Mouse (Mus musculus) lung, embryonic 15.5 days (tissue): ENCODE data around the gene Sh3rf1. TPM values are rescaled to one million over a fixed set of nuclear protein-coding genes. Genes with fewer than 3 reads are reported as not detected.

Experiments
- ATAC-seq: fragments of 200-750 bp; cut with Nextera tagmentation; 2 replicates; pipeline ENCODE4 v1.8.0; 2017; ENCODE audit warnings: moderate number of reproducible peaks, borderline replicate concordance; ENCODE audit not compliant: low FRiP score, low TSS enrichment; ENCODE audit errors: extremely low read depth
- H3K27ac ChIP-seq: fragments of 300-500 bp; sonication (generic); 2 replicates; pipeline ENCODE4 v1.5.1; 2015; ENCODE audit warnings: moderate library complexity, mild to moderate bottlenecking, inconsistent platforms
- H3K27me3 ChIP-seq: fragments of 300-500 bp; sonication (generic); 2 replicates; pipeline ENCODE4 v1.6.1; 2015; ENCODE audit warnings: inconsistent platforms
- H3K36me3 ChIP-seq: fragments of 300-500 bp; sonication (generic); 2 replicates; pipeline ENCODE4 v1.6.1; 2015; ENCODE audit warnings: inconsistent platforms
- H3K4me1 ChIP-seq: fragments of 300-500 bp; sonication (generic); 2 replicates; pipeline ENCODE4 v1.6.1; 2015; ENCODE audit warnings: inconsistent platforms
- H3K4me2 ChIP-seq: fragments of 300-500 bp; sonication (generic); 2 replicates; pipeline ENCODE4 v1.6.1; 2015; ENCODE audit warnings: inconsistent platforms, mild to moderate bottlenecking, moderate library complexity
- H3K4me3 ChIP-seq: fragments of 300-500 bp; sonication (generic); 2 replicates; pipeline ENCODE4 v1.5.1; 2015; ENCODE audit warnings: mild to moderate bottlenecking, inconsistent platforms
- H3K9ac ChIP-seq: fragments of 300-500 bp; sonication (generic); 2 replicates; pipeline ENCODE4 v1.6.1; 2015; ENCODE audit warnings: inconsistent platforms
- H3K9me3 ChIP-seq: fragments of 300-500 bp; sonication (generic); 2 replicates; pipeline ENCODE4 v1.6.1; 2016; ENCODE audit warnings: inconsistent platforms
- WGBS: fragments of 180-500 bp; shearing (Covaris S2); methylation state at CpG from one replicate; pipeline ENCODE4 v1.1.7; 2015; 5-methylcytosine and 5-hydroxymethylcytosine counted together
- polyA plus RNA-seq: library from polyadenylated mRNA; unstranded; fragments of >200 nt; fragmentation: Nextera tagmentation; extraction: Ambion mirVana; gene quantifications from 2 replicates; pipeline ENCODE4 v1.2.1, GENCODE M21; 2015

Sh3rf1 gene
- polyA plus RNA-seq, 1 experiment from 2014 or later: 16.8 TPM

GRCm38 (mm10) chr8:61321780-61322179 is 98.1 kb downstream of the Sh3rf1 start:
- Histone ChIP-seq H3K36me3 (no peaks in the 10 kb centered on the region), H3K9me3 (no peaks in the 10 kb centered on the region), H3K4me2 (no peak overlapping the region), H3K4me3 (no peak overlapping the region), H3K27me3 (no peaks in the 10 kb centered on the region), H3K4me1 (peaks cover 5% of the 10 kb centered on the region; the same call in 1 of the 2 replicates), H3K9ac (no peak overlapping the region), H3K27ac (no peak overlapping the region)
- WGBS: 69% methylated on average over 5 of the region's 5 CpGs
- no peak for ATAC-seq

DNA sequence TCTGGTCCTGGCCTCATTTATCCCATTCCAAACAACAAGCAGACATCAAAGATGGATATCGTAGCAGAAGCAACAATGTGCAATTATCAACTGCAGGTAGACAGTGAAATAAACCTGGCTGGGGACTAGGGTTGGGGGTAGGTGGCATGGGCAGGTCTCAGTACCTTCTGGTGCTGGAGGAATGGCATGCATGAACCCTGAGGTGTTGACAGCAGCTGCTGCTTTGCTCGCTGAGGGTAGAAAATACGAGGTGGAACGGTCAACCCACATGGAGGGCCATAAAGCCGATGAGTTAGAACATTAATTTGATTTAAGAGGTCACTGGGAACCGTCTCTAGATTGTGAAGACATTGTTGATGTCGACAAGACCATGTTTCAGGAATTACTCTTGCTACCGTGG is 98.8 kb downstream of the Sh3rf1 start:
- Histone ChIP-seq H3K27ac (no peak overlapping the region), H3K4me3 (no peak overlapping the region), H3K4me2 (no peak overlapping the region), H3K36me3 (no peaks in the 10 kb centered on the region), H3K4me1 (peaks cover 5% of the 10 kb centered on the region; the same call in 1 of the 2 replicates), H3K9ac (no peak overlapping the region), H3K9me3 (no peaks in the 10 kb centered on the region), H3K27me3 (no peaks in the 10 kb centered on the region)
- ATAC-seq: no peak
- WGBS: 72% methylated on average over 8 of the region's 8 CpGs

DNA sequence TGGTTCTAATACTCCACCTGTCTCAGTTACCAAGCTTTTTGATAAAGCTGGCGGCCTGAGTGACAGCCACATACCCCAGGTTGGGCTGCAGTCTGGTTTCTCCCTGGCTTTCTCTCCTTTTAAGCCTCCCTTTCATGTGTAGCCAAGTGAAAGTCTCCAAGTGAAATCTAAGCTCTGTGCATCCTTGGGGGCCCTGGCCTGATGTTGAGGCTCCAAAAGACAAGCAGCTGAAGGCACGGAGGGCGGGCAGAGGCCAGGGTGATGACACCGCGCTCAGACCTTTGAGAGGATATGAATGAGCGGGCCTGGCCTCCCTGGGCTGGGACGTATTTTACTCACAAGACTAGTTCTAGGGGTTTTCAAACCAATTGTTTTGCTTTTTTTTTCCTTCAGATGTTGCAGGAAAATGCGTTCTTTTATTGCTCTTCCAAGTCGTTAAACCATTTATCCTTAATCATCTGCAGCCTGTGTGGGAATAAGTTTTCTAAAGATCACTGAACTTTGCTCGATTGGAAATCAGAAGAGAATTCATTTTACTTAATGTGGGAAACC is 100.8 kb downstream of the Sh3rf1 start:
- Histone ChIP-seq H3K36me3 (no peaks in the 10 kb centered on the region; the same call in 1 of the 2 replicates), H3K4me1 (peaks cover 5% of the 10 kb centered on the region; the same call in 1 of the 2 replicates), H3K27ac (no peak overlapping the region), H3K9me3 (no peaks in the 10 kb centered on the region), H3K9ac (no peak overlapping the region), H3K4me3 (no peak overlapping the region), H3K27me3 (no peaks in the 10 kb centered on the region), H3K4me2 (no peak overlapping the region)
- ATAC-seq: no peak
- 77% methylated on average over 10 of the region's 10 CpGs for WGBS

GRCm38 (mm10) chr8:61325014-61325715 is 101.5 kb downstream of the Sh3rf1 start:
- peaks cover 5% of the 10 kb centered on the region; the same call in 1 of the 2 replicates for H3K4me1 ChIP-seq
- H3K27me3 ChIP-seq: no peaks in the 10 kb centered on the region
- H3K9me3 ChIP-seq: no peaks in the 10 kb centered on the region
- peaks cover 3% of the 10 kb centered on the region; the same call in 1 of the 2 replicates for H3K36me3 ChIP-seq
- no peak for ATAC-seq
- no peak overlapping the region for H3K4me3 ChIP-seq
- no peak overlapping the region for H3K9ac ChIP-seq
- H3K4me2 ChIP-seq: no peak overlapping the region
- no peak overlapping the region for H3K27ac ChIP-seq
- 88% methylated on average over 16 of the region's 16 CpGs for WGBS

DNA sequence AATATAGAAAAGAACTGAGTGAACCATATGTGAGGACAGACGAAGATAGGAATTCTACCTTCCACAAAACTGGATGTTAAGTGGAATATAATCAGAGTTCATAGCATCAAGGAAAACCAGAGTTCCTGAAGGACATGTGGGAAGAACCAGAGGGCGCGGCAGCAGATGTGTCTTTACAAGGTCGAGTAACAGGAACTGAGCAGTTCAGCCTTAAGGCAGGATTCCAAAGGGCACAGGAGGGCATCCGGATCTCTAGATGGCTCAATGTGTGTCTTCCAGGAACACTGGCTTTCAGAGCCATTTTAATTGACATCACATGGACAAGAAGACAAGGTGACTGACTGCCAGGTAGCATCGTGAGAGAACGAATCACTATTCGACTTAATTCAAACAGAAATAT is 102.6 kb downstream of the Sh3rf1 start:
- 0 out of 2 replicates have a peak, but pooled peaks cover 1% of the 10 kb centered on the region for H3K4me1 ChIP-seq
- 84% methylated on average over 8 of the region's 8 CpGs for WGBS

GRCm38 (mm10) chr8:61327333-61327732 is 103.7 kb downstream of the Sh3rf1 start:
- ATAC-seq: no peak
- peaks cover 9% of the 10 kb centered on the region for H3K36me3 ChIP-seq
- H3K4me1 ChIP-seq: no peaks in the 10 kb centered on the region
- 66% methylated on average over 5 of the region's 5 CpGs for WGBS
- H3K4me2 ChIP-seq: no peak overlapping the region
- no peaks in the 10 kb centered on the region for H3K9me3 ChIP-seq
- no peak overlapping the region for H3K9ac ChIP-seq
- H3K27me3 ChIP-seq: no peaks in the 10 kb centered on the region
- no peak overlapping the region for H3K4me3 ChIP-seq
- no peak overlapping the region for H3K27ac ChIP-seq

More for the DNA sequence above, 102.6 kb downstream of the Sh3rf1 start:
- Histone ChIP-seq H3K9ac (no peak overlapping the region), H3K4me2 (no peak overlapping the region), H3K9me3 (no peaks in the 10 kb centered on the region), H3K27me3 (no peaks in the 10 kb centered on the region), H3K36me3 (peaks cover 9% of the 10 kb centered on the region), H3K27ac (no peak overlapping the region), H3K4me3 (no peak overlapping the region)
- no peak for ATAC-seq

DNA sequence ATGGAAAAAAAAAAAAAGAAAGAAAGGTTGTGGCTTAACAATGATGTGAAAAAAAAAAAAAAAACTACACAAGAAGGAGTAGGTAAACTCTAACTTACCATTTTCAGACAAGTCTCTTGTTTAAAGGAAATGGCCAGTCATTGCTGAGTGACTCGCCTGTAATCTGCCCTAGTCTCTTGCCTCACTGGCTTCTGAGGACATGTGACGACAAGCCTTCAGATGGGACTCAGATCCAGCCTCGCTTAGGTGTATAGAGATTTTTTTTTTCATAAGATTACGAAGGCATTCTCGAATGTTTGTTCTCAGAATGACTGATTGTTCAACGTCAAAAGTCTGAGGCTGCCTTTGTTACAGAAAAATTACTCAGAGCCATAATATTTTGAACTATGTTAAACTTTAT is 116.0 kb downstream of the Sh3rf1 start:
- Histone ChIP-seq H3K4me1 (0 out of 2 replicates have a peak, but pooled peaks cover 14% of the 10 kb centered on the region), H3K9me3 (no peaks in the 10 kb centered on the region), H3K27ac (no peak overlapping the region), H3K4me2 (no peak overlapping the region), H3K27me3 (no peaks in the 10 kb centered on the region), H3K9ac (no peak overlapping the region), H3K36me3 (peaks cover 11% of the 10 kb centered on the region), H3K4me3 (no peak overlapping the region)
- no peak for ATAC-seq
- 73% methylated on average over 6 of the region's 6 CpGs for WGBS

- no peak for ATAC-seq
- 0 out of 2 replicates have a peak, but pooled peaks cover 14% of the 10 kb centered on the region for H3K4me1 ChIP-seq
- H3K27me3 ChIP-seq: no peaks in the 10 kb centered on the region
- H3K36me3 ChIP-seq: peaks cover 11% of the 10 kb centered on the region
- 54% methylated on average over 17 of the region's 17 CpGs for WGBS
- H3K27ac ChIP-seq: no peak overlapping the region
- H3K4me2 ChIP-seq: no peak overlapping the region
- H3K9ac ChIP-seq: no peak overlapping the region
- H3K9me3 ChIP-seq: no peaks in the 10 kb centered on the region
- H3K4me3 ChIP-seq: no peak overlapping the region
These were observed 116.8 kb downstream of the Sh3rf1 start for GRCm38 (mm10) chr8:61340283-61340984.

DNA sequence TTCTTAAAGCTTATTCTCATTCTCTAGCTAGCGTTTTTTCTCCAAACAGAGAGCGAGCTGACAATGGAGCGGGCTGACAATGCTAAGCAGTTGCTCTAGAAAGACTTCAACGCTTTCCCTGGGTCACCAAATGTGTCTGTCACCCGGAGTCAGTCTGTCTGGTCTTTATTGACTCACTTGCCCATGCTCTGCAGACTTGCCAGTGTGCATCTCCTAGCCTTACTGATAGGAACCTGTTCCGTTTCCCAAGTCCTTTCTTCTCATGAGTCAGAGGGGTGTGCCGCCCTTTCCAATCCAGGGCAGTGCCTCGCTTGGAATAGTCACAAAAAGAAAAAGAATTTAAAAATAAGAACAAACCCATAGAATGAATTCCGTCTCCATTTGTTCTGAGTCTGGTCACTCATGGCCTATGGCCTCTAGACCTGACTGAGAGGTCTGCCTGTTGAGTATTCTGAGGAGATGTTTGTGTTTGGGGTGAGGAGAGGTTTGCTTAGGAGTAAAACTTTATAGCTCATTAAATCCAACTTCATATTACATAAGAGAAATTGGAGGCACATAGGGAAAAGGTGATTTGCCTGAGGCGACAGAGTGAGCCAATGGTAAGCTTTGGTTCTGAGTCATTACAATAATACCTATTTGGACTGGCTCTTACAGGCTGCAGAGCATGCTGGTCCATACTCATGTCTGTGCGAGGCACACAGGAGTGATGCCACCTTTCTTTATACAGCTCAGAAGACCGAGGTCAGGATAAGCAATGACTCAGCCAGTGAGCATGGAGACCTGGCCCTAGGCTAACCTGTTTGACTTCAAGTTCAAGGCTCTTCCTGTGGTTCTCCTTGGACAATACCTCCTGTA is 118.1 kb downstream of the Sh3rf1 start:
- no peaks in the 10 kb centered on the region for H3K9me3 ChIP-seq
- H3K27me3 ChIP-seq: no peaks in the 10 kb centered on the region
- no peak overlapping the region for H3K4me3 ChIP-seq
- no peaks in the 10 kb centered on the region for H3K36me3 ChIP-seq
- ATAC-seq: no peak
- H3K4me1 ChIP-seq: 0 out of 2 replicates have a peak, but pooled peaks cover 14% of the 10 kb centered on the region
- H3K4me2 ChIP-seq: no peak overlapping the region
- no peak overlapping the region for H3K9ac ChIP-seq
- 66% methylated on average over 12 of the region's 12 CpGs for WGBS
- H3K27ac ChIP-seq: no peak overlapping the region; the same call in 1 of the 2 replicates

GRCm38 (mm10) chr8:61342473-61343026 is 118.9 kb downstream of the Sh3rf1 start:
- H3K27me3 ChIP-seq: no peaks in the 10 kb centered on the region
- no peak overlapping the region for H3K4me3 ChIP-seq
- H3K4me2 ChIP-seq: no peak overlapping the region
- no peak overlapping the region; the same call in 1 of the 2 replicates for H3K27ac ChIP-seq
- no peak for ATAC-seq
- H3K36me3 ChIP-seq: no peaks in the 10 kb centered on the region
- WGBS: 47% methylated on average over 7 of the region's 7 CpGs
- H3K9ac ChIP-seq: no peak overlapping the region
- 0 out of 2 replicates have a peak, but pooled peaks cover 14% of the 10 kb centered on the region for H3K4me1 ChIP-seq
- no peaks in the 10 kb centered on the region for H3K9me3 ChIP-seq

DNA sequence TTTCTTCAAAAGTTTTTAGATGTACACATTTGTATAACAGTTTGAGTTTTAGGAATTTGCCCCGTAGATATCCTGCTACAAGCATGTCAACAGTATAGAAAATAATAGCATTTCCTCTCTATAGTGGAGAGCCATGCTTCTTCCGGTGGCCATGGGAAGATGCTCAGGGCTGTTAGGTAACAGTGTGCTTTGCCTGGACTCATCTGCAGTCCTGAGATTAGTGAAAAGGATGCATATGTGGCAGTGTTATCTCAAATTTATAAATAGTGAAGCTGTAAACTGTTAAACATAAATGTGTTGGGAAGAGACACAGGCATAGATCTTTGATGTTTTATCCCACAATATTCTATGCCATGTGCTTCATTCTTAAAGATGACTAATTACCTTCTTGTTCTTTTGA is 120.8 kb downstream of the Sh3rf1 start:
- no peak for ATAC-seq
- Histone ChIP-seq H3K9ac (no peak overlapping the region), H3K27me3 (no peaks in the 10 kb centered on the region), H3K4me2 (no peak overlapping the region), H3K36me3 (peaks cover 2% of the 10 kb centered on the region), H3K27ac (no peak overlapping the region), H3K4me1 (peaks cover 14% of the 10 kb centered on the region; the same call in 1 of the 2 replicates), H3K4me3 (no peak overlapping the region), H3K9me3 (no peaks in the 10 kb centered on the region)
- WGBS: 72% methylated on average over 2 of the region's 2 CpGs
